Mouse (Mus musculus) embryonic fibroblast, embryonic 13.5 days (primary cell): ENCODE measurements at regions not wholly inside any gene's neighbourhood (a gene's known extent, or its start where the extent isn't known, plus 50 kb on each side); places are given as distances from the start of the nearest gene placed in this dataset.

Experiments used
- CTCF ChIP-seq: IDR thresholded peaks from 2 replicates; pipeline ENCODE4 v1.5.1; 2011; ENCODE audit warnings: mild to moderate bottlenecking, control low read depth, low read length, moderate library complexity, borderline replicate concordance; ENCODE audit not compliant: insufficient read depth
- POLR2A ChIP-seq: IDR thresholded peaks from 2 replicates; pipeline ENCODE4 v1.6.1; 2011; ENCODE audit warnings: low read depth, mild to moderate bottlenecking, control low read depth, low read length, moderate library complexity

DNA sequence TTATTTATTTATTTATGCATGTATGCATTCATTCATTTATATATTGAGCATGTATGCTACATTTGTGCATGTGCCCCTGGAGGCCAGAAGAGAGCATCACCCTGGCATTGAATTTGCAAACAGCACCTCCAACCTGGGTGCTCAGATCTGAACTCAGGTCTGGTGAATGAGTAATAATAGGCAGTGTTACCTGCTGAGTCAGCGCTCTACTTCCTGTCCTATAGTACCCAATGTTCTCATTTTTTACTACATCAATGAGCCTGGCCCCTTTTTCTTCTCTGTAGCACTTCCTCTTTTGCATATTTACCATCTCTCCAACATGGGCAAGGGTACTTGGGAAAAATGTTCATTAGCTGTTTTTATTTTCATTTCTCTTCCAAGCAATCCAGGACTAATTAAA lies 2711.9 kb upstream of the 5930422O12Rik start:
- TF ChIP-seq POLR2A, result no peak
- no peak for TF ChIP-seq CTCF
